Mouse (Mus musculus) heart, embryonic 14.5 days (tissue): ENCODE measurements around the gene Ubl4b. TPM values are rescaled to one million over a fixed set of nuclear protein-coding genes. Genes with fewer than 3 reads are reported as not detected.
A peak's percentile ranks its signal among the peaks of the same experiment; 100 is the strongest.

Experiments
- ATAC-seq: fragments of 200-750 bp; cut with Nextera tagmentation; 2 replicates; pipeline ENCODE4 v1.8.0; 2017; ENCODE audit warnings: low read depth, moderate TSS enrichment; ENCODE audit not compliant: insufficient number of reproducible peaks, insufficient read depth, low FRiP score
- H3K27ac ChIP-seq, 2 experiments: fragments of 200-500 bp in 1 of 2; fragments of 300-500 bp in 1 of 2; sonication (generic) in 1 of 2; replicated peaks in 1 of 2; 2 replicates each; pipeline ENCODE4 v1.5.1; 2012 to 2014; ENCODE audit warnings: low read depth in 2 of 2, low read length in 2 of 2, control low read depth in 1 of 2, mild to moderate bottlenecking in 1 of 2, mixed read lengths in 1 of 2; ENCODE audit not compliant: control insufficient read depth in 1 of 2, insufficient read depth in 1 of 2
- H3K27me3 ChIP-seq: fragments of 300-500 bp; sonication (generic); 2 replicates; pipeline ENCODE4 v1.6.1; 2014; ENCODE audit warnings: mild to moderate bottlenecking, low read length, control low read depth; ENCODE audit not compliant: control insufficient read depth, insufficient read depth
- H3K36me3 ChIP-seq: fragments of 300-500 bp; sonication (generic); 2 replicates; pipeline ENCODE4 v1.6.1; 2014; ENCODE audit warnings: mild to moderate bottlenecking, control low read depth, low read length, mixed read lengths; ENCODE audit not compliant: control insufficient read depth, insufficient read depth
- H3K4me1 ChIP-seq, 2 experiments: fragments of 200-500 bp in 1 of 2; fragments of 300-500 bp in 1 of 2; sonication (generic) in 1 of 2; 2 replicates each; pipeline ENCODE4 v1.6.1; 2012 to 2014; ENCODE audit warnings: low read length in 2 of 2, control low read depth in 1 of 2, mixed read lengths in 1 of 2; ENCODE audit not compliant: control insufficient read depth in 2 of 2, insufficient read depth in 2 of 2
- H3K4me2 ChIP-seq: fragments of 300-500 bp; sonication (generic); 2 replicates; pipeline ENCODE4 v1.6.1; 2014; ENCODE audit warnings: mild to moderate bottlenecking, low read length
- H3K4me3 ChIP-seq, 2 experiments: fragments of 200-500 bp in 1 of 2; fragments of 300-500 bp in 1 of 2; sonication (generic) in 1 of 2; 2 replicates each; pipeline ENCODE4 v1.5.1; 2012 to 2014; ENCODE audit warnings: low read length in 2 of 2, mild to moderate bottlenecking in 2 of 2, control low read depth in 1 of 2, low read depth in 1 of 2, moderate library complexity in 1 of 2; ENCODE audit not compliant: control insufficient read depth in 1 of 2, insufficient read depth in 1 of 2
- H3K9ac ChIP-seq: fragments of 300-500 bp; sonication (generic); 2 replicates; pipeline ENCODE4 v1.6.1; 2014; ENCODE audit warnings: mild to moderate bottlenecking, low read length
- H3K9me3 ChIP-seq: fragments of 300-500 bp; sonication (generic); 2 replicates; pipeline ENCODE4 v1.6.1; 2016; ENCODE audit warnings: low read length, control low read depth; ENCODE audit not compliant: control insufficient read depth
- WGBS: fragments of 180-500 bp; shearing (Covaris S2); extraction: QIAGEN DNeasy Blood & Tissue Kit; methylation state at CpG from one replicate; pipeline ENCODE4 v1.1.7; 2014; 5-methylcytosine and 5-hydroxymethylcytosine counted together
- polyA plus RNA-seq: library from polyadenylated mRNA; unstranded; fragments of >200 nt; fragmentation: Nextera tagmentation; extraction: Ambion mirVana; gene quantifications from 2 replicates; pipeline ENCODE4 v1.2.1, GENCODE M21; 2014

The Ubl4b gene
- polyA plus RNA-seq, 1 experiment from 2014 or later, result not detected

GRCm38 (mm10) chr3:107565331-107565730 is 10.5 kb upstream of the Ubl4b start:
- WGBS, result 15% methylated on average over 3 of the region's 3 CpGs
- Histone ChIP-seq H3K9me3 (no peaks in the 10 kb centered on the region), H3K4me1 (peaks cover 60 to 80% of the 10 kb centered on the region in 2 experiments), H3K36me3 (no peaks in the 10 kb centered on the region), H3K27ac (peak overlapping the region; percentile 69 to 79), H3K4me3 (no peak overlapping the region), H3K4me2 (no peak overlapping the region), H3K27me3 (no peaks in the 10 kb centered on the region; the same call in 1 of the 2 replicates), H3K9ac (no peak overlapping the region)
- ATAC-seq, result no peak

GRCm38 (mm10) chr3:107563880-107564279 is 9.0 kb upstream of the Ubl4b start:
- H3K27ac ChIP-seq, result peak overlapping the region; percentile 79 to 92
- no peak overlapping the region for H3K4me3 ChIP-seq
- H3K9ac ChIP-seq, result peak overlapping the region; percentile 60; the same call in 1 of the 2 replicates
- peak; percentile 73 for ATAC-seq
- peaks cover 55 to 69% of the 10 kb centered on the region in 2 experiments for H3K4me1 ChIP-seq
- H3K9me3 ChIP-seq, result no peaks in the 10 kb centered on the region
- no peaks in the 10 kb centered on the region; the same call in 1 of the 2 replicates for H3K27me3 ChIP-seq
- 10% methylated on average over 4 of the region's 4 CpGs for WGBS
- no peaks in the 10 kb centered on the region for H3K36me3 ChIP-seq
- H3K4me2 ChIP-seq, result no peak overlapping the region

GRCm38 (mm10) chr3:107562591-107562990 is 7.7 kb upstream of the Ubl4b start:
- Histone ChIP-seq H3K36me3 (no peaks in the 10 kb centered on the region), H3K9ac (no peak overlapping the region), H3K4me1 (peaks cover 47 to 58% of the 10 kb centered on the region in 2 experiments), H3K27ac (no peak overlapping the region; a peak in 1 of 4 replicates), H3K27me3 (no peaks in the 10 kb centered on the region; the same call in 1 of the 2 replicates), H3K4me2 (no peak overlapping the region), H3K9me3 (no peaks in the 10 kb centered on the region), H3K4me3 (no peak overlapping the region)
- WGBS, result 82% methylated on average over 4 of the region's 4 CpGs
- no peak for ATAC-seq

GRCm38 (mm10) chr3:107562104-107562503 is 7.2 kb upstream of the Ubl4b start:
- ATAC-seq, result no peak
- 54% methylated on average over 2 of the region's 2 CpGs for WGBS
- Histone ChIP-seq H3K27ac (no peak overlapping the region; a peak in 2 of 4 replicates), H3K9ac (no peak overlapping the region), H3K4me3 (no peak overlapping the region), H3K4me1 (peaks cover 46 to 54% of the 10 kb centered on the region in 2 experiments), H3K36me3 (no peaks in the 10 kb centered on the region), H3K9me3 (no peaks in the 10 kb centered on the region), H3K4me2 (no peak overlapping the region), H3K27me3 (no peaks in the 10 kb centered on the region; the same call in 1 of the 2 replicates)

GRCm38 (mm10) chr3:107559183-107559582 is 4.3 kb upstream of the Ubl4b start:
- ATAC-seq, result peak; percentile 65
- Histone ChIP-seq H3K9me3 (no peaks in the 10 kb centered on the region), H3K9ac (no peak overlapping the region), H3K36me3 (no peaks in the 10 kb centered on the region), H3K27me3 (no peaks in the 10 kb centered on the region; the same call in 1 of the 2 replicates), H3K4me3 (no peak overlapping the region), H3K4me1 (peaks cover 28 to 30% of the 10 kb centered on the region in 2 experiments), H3K27ac (no peak overlapping the region), H3K4me2 (no peak overlapping the region)
- WGBS, result 6% methylated on average over 3 of the region's 3 CpGs

GRCm38 (mm10) chr3:107558740-107559139 is 3.9 kb upstream of the Ubl4b start:
- H3K27ac ChIP-seq, result no peak overlapping the region
- H3K4me1 ChIP-seq, result peaks cover 25 to 26% of the 10 kb centered on the region in 2 experiments
- 24% methylated on average over 3 of the region's 3 CpGs for WGBS
- no peaks in the 10 kb centered on the region for H3K36me3 ChIP-seq
- no peaks in the 10 kb centered on the region for H3K9me3 ChIP-seq
- no peaks in the 10 kb centered on the region; the same call in 1 of the 2 replicates for H3K27me3 ChIP-seq
- no peak overlapping the region for H3K4me2 ChIP-seq
- ATAC-seq, result no peak
- no peak overlapping the region for H3K4me3 ChIP-seq
- H3K9ac ChIP-seq, result no peak overlapping the region

- H3K9me3 ChIP-seq, result no peaks in the 10 kb centered on the region
- 73% methylated on average over 17 of the region's 17 CpGs for WGBS
- H3K4me1 ChIP-seq, result peaks cover 0 to 5% of the 10 kb centered on the region in 2 experiments; a peak in 2 of 4 replicates
- H3K9ac ChIP-seq, result no peak overlapping the region
- H3K4me2 ChIP-seq, result no peak overlapping the region
- ATAC-seq, result no peak
- no peaks in the 10 kb centered on the region for H3K36me3 ChIP-seq
- no peak overlapping the region for H3K4me3 ChIP-seq
- H3K27ac ChIP-seq, result no peak overlapping the region
- H3K27me3 ChIP-seq, result 0 out of 2 replicates have a peak, but pooled peaks cover 2% of the 10 kb centered on the region
Observed at GRCm38 (mm10) chr3:107550409-107551049, 4.3 kb downstream of the Ubl4b start.
